Mouse (Mus musculus): ENCODE results near the gene Mrpl44. TPM values are rescaled to one million over a fixed set of nuclear protein-coding genes. Genes with fewer than 3 reads are reported as not detected.

Mrpl44 gene
- total RNA-seq, 4 experiments from 2014 or later = 47.6 to 68.9 (median 55.5) TPM

DNA sequence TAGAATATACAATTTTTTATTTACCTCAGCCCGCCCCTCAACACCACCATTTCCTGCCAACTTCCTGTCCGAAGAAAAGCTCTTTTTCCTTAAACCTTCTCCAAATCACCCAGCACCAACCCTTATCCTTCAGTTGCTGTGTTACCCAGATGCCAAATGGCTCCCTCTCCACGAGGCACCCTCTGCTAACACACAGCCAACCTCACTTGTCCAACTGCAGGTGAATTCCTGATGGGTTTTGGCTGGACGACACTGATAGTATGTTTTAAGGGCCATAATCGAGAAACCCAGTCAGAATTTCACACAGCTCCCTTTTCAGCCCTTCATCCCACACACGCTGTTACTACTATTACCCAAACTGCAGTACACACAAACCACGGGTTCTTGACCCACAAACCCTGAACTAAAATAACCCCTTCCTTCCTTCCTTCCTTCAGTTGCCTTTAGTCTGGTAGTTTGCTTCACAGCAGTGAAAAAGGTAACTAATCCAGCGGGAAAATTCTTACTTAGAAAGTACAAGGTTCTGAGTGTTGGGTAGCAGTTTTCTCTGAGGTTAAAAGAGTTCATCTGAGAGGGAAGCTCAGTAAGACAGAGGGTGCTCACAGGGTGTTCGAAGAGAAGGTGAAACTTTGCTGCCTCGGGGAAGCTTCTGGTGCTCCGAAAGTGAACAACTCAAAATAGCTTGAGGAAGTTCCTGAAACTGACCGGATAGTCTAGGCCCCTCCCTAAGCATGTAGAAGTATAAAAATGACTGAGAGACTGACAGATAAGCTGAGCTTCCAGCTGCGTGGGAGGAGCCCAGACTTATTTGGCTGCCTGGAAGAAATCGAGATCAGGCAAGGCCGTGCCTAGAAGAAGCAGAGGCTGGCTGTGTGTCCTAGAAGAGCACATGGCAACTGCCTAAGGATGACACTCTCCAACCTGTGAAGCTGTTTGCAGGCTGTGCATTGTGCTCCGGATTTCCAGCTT, 13.3 kb upstream of the Mrpl44 start:
- DNase-seq = no peak

DNA sequence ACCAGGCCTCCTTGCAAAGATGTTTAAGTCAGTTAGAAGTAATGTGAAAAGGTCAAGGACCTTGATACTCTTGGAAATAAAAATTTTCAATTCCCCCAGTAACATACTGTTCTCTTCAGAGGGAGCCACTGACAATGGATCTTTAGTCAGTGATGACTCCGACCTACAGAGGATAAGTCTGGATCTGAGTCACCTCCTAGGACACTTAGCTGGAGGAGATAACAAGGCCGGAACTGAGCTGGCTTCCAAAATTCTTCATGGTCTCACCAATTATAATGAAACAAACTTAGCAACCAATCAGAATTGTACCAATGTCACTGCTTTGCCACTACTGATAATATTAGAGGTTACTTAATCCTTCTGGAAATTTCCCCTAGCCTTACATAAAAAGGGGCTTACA, 11.8 kb upstream of the Mrpl44 start:
- DNase-seq = no peak

DNA sequence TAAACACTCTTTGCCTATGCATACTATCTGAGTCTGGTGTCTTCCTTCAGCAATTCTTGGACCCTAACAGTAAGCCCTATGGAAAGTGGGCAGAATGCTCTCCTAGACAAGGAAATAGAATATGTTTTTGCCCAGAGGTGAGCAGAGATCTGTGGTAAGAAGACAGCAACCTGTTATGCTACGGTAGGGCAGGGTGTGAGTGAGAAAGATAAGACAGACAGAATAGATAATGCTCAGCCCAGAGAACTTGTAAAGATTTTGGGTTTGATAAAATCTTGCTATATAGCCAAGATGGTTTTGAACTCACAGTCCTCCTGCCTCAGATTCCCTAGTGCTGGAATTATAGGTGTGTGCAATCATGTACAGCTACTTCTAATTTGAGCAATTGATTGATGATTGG, 11.3 kb upstream of the Mrpl44 start:
- DNase-seq = no peak

DNA sequence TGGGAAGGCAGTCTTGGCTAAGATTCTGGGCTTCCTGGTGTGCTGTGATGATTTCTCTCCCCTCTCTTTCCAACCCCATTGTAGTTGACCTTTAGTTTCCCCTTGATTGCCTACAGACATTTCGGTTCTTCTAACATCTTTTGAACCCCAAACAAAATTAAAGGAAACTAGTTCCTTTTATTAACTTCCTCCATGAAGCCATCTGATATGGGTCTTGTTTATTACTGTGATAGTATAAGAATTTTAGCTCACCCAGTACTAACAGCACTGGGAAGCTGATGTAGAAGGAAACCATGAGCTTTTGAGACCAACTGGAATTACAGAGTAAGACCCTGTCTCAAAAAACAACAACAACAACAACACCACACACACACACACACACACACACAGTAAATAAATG, 7.6 kb upstream of the Mrpl44 start:
- no peak for DNase-seq

DNA sequence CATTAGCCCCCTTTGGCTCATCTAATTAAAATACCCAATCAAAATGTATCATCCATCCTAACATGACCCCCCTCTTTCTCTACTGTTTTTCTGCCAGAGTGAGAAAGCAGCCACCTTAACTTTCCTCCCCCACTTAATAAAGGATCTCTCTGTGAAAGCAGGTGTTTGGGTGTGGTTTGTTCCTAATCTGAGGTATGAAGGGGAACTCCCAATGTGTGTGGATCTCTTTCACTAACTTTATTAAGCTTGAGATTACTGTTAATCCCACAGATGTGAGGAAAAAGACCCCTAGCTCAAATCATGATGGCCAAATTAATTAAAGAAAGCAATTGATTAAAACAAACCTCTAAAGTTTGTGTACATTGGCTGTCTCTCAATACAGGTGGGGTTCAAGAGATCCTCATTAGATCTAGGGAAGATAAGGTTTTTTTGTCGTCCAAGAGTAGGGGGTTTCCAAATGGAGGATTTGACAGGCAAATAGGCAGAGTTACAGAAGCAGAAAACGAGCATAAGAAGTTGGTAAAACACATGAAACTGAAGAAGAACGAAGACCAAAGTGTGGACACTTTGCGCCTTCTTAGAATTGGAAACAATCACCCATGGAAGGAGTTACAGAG, 1.5 kb upstream of the Mrpl44 start:
- DNase-seq = no peak

DNA sequence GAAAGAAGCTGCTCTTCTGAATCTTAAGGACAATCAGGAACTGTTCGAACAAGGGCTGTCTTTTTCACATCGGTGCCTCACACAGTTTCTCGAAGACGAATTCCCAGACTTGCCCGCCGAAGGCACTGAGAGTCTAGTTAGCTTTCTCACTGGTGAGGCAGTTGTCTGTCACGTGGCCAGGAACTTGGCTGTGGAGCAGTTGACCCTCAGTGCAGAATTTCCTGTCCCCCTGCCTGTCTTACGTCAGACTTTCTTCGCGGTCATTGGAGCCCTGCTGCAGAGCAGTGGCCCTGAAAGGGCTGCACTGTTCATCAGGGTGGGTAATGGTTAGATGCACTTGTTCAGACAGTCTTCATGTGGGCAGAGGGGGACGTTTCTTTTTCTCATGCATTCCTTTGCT, 2.2 kb downstream of the Mrpl44 start:
- no peak for DNase-seq

DNA sequence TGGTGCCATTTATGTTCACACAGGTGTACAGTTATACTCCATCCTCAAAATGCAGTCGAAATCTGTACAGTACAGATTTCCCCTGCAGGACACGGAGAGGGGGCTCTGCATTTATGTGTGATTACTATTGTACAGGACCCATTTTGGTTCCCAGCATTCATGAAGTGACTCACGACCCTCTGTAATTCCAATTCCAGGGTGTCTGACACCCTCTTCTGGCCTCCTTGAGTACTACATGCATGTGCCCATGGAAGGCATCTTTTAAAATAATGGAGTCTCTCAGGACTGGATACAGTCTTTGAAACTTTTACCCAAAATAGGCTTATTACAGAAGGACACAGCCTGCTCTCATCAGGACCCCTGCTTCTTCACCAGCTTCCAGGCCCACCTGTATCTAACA, 6.6 kb downstream of the Mrpl44 start:
- DNase-seq = no peak

DNA sequence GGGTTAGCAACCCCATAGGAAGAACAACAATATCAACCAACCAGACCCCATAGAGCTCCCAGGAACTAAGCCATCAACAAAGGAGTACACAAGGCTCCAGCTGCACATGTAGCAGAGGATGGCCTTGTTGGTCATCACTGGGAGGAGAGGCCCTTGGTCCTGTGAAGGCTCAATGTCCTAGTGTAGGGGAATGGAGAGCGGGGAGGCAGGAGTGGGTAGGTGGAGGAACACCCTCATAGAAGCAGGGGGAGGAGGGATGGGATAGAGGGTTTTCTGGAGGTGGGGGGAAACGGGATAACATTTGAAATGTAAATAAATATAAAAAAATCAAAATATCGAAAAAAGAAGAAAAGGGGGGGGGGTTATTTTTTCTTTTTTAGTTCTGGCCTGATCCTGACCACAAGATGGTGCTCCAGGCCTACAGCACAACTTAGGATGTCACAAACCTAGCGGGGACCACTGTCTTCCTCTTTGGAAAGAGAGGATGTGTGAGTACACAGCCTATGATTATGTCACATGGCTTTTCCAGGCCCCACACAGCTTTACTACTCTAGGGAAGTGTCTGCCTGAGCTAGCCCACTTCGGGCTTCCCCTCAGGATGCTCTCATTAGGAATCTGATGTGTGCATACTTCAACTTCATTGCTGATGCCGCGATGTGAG, 10.6 kb downstream of the Mrpl44 start:
- DNase-seq = no peak

DNA sequence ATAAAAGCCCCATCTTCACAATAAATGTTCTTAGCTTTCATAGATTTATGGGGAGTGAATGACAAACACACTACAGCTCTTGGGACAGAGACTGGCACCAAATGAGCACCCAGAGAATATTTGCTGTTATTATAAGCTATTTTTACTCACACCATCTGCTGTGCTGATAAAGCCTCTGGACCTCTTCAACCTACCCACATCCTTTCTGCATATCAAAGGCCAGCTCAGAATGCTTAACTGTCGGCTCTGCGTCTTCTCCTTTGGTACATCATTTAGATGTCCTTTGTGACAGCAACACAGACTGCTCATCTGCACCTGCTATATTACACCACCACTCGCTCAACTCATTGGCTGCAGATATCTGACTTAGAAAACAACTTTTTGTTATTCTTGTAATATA, 21.3 kb downstream of the Mrpl44 start:
- no peak for DNase-seq

DNA sequence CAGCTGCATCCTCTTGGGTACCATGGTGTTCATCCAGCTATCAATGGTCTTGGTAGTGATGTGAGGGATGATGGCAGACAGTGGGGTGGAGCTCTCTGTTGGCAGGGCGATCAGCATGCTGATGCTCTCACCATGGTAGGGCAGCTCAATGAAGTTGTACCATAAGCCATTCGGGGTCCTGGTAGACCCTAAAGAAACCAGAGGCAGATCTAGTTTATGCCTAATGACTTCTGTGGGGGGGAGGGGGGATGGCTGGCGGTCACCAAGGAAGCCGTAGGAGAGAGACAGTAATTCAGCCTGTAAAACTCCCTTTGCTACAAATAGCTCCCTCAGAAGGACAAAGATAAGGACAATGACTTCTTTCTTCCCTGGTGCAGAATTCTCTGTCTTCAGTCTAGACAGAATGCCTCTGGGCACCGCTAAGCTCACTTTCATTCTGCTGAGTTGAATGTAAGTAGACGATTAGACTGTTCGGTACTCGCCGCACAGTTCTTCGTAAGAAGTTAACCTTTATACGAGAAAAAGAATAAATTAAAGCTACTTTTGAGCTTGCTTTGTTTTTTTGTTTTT, 27.1 kb downstream of the Mrpl44 start:
- no peak for DNase-seq

DNA sequence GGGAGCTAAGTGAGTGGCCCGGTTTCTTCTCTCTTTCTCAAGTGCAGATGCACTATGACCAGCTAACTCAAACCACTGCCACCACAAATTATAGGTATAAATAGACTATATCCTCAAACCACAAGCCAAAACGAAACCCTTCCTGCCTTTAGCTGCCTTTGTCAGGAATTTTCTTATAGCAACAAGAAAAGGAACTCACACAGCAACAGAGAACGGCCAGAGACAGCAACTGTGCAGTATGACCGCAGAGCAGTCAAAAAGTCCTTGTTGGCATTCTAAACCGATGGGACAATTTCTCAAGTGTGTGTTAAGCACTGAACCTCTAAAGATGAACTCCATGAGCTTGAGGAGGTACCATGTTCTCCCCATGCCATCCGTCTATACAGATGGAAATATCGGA, 27.8 kb downstream of the Mrpl44 start:
- DNase-seq = no peak

DNA sequence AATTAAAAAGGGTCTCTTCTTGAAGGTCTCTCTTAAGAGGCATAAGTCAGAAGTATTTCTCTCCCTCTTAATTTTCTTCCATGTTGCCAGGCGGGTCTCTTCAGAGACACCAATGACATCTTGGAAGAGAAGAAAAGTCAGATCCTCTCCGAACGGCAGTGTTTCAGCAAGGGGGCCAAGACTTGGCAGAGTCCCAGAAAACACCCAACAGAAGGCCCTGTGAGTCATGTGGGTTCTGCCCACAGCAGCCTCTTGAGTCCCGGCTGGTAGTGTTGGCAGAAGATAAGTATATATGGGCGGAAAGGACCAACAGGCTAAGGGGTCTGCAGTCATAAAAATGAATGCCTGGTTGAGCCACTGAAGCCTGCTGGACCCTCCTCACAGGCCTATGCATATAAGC, 31.0 kb downstream of the Mrpl44 start:
- no peak for DNase-seq

DNA sequence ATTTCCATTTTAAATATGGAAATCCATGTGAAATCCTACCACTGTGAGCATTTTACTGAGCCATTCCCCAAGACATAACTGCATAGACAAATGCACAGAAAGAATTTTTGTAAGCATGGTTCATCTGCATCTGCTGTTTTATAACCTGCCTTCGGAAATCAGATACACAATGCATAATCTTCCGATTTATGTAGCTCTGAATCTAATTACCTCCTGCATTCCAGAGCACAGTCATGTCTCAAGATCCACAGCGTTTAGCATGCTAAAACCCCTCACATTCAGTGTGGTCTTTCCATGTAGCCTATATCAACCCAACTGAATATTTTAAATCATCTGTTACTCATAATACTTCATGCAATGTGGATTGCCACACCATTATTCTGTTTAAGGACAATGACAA, 33.6 kb downstream of the Mrpl44 start:
- no peak for DNase-seq

DNA sequence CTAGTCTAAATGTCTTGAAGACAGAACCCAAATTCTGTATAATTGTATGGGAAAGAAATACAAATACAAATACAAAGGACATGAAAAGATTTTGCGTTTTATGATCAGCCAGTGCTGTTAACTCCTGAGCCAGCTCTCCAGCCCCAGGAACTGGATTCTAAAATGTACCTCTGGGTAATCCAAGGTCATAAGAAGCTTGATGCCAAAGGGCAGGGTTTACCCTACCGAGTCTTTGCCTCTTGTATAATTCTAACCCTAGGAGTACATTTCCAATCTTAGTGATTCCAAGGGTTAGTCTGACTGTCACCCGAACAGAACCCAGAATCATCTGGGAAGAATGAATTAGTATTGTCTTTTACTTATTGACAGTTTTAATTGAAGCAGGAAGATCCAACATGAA, 39.6 kb downstream of the Mrpl44 start:
- no peak for DNase-seq

DNA sequence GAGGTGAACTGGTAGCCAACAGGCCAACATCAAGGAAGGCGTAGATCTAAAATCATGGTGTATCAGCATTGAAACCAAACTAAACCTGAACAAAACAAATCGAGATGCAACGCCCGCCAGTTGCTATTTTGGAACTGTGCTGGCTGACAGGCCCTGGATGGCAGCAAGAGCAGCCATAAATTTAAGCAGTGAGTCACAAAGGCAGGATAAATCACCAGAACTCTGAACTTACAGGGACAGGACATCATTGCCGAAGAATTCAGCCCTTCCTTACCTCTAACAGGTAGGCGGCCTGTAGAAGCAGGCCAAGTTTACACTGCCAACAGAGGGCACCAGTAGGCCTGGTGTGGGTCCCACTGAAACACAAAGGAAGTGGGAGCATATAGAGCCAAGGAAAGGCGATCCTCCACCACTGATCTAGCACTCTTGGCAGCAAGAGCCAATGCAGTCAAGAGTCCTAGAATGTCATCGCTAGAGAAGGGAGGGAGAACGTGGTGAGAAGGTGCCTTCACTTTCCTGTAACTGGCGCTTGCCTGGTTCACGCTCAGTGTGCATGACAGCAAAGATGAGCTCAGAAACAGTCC, 43.6 kb downstream of the Mrpl44 start:
- no peak for DNase-seq

DNA sequence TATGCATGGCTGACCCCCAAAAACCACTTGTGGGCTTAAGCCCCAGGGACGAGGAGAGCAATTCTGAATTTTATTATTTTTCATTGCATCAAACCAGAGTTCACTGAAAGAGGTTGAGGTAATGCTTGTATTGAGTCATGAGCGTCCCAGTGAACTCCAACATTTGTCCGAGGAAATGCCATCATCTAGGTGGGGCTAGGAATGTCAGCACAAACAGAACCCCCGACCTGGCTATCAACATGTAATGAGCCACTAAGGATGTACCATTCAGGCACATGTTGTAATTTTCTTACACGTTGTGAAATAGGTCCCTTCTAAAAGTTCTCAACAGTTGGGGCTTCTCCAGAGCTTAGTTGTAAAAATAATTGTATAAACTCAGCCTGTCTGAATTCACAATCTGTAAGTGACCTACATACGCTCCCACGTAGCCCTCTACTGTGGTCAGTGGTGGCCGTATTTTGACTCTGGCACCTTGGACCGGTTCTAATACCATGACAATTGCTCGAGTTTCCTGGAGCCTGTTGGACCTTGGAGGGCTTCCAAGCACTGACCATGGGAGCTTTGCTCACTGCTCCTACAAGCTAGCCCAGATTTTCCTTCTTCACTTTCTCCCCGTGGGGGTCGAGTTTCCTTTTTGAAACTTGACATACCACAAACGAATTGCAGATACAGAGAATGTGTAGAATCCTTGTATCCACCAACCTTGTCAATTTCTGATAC, 47.1 kb downstream of the Mrpl44 start:
- peak; percentile 25 for DNase-seq

DNA sequence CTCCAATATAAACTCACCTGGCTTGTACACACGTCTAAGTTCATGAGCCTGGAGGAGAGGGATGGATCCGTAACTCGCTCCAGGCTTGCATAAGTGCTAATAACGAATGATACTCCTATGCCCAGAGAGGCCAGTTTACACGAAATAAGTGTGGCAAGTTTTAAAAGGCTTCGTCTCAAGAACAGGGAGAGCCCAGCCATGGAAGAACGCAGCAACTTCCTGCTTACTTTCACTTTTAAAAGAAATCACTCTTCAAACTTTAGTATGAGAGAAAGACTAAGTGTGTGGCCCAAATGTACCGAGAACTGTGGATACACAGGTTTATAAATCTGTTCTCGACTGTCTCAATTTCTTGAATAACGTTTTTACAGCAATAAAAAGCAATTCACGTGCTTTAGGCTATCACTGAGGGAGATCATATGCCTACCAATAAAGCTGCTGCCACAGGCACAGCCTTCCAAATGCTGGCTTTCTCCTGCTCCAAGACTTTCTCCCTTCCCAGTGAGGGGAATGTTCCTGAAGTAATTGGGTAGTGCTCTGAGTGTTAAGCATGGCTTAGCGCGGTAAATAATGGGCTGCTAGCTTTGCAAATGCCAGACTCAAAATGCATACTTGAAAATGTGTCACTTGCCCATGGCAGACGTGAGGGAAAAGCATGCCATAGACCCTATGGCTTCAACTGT, 48.3 kb downstream of the Mrpl44 start:
- no peak for DNase-seq
